Mouse (Mus musculus) neural tube, embryonic 13.5 days (tissue): ENCODE data around the gene Atxn3. TPM values are rescaled to one million over a fixed set of nuclear protein-coding genes. Genes with fewer than 3 reads are reported as not detected.

Source experiments
- ATAC-seq: fragments of 200-750 bp; cut with Nextera tagmentation; 2 replicates; pipeline ENCODE4 v1.8.0; 2017; ENCODE audit warnings: low read depth, mild to moderate bottlenecking, moderate TSS enrichment, moderate library complexity
- H3K27ac ChIP-seq: fragments of 300-500 bp; sonication (generic); replicated peaks from 2 replicates; pipeline ENCODE4 v1.5.1; 2015; ENCODE audit warnings: moderate library complexity, mild to moderate bottlenecking, inconsistent platforms
- H3K27me3 ChIP-seq: fragments of 300-500 bp; sonication (generic); 2 replicates; pipeline ENCODE4 v1.6.1; 2015; ENCODE audit warnings: mild to moderate bottlenecking, inconsistent platforms
- H3K36me3 ChIP-seq: fragments of 300-500 bp; sonication (generic); 2 replicates; pipeline ENCODE4 v1.6.1; 2015; ENCODE audit warnings: mild to moderate bottlenecking, inconsistent platforms
- H3K4me1 ChIP-seq: fragments of 300-500 bp; sonication (generic); replicated peaks from 2 replicates; pipeline ENCODE4 v1.6.1; 2015; ENCODE audit warnings: inconsistent platforms
- H3K4me2 ChIP-seq: fragments of 300-500 bp; sonication (generic); 2 replicates; pipeline ENCODE4 v1.6.1; 2015; ENCODE audit warnings: inconsistent platforms, mild to moderate bottlenecking, moderate library complexity
- H3K4me3 ChIP-seq: fragments of 300-500 bp; sonication (generic); 2 replicates; pipeline ENCODE4 v1.5.1; 2015; ENCODE audit warnings: mild to moderate bottlenecking, inconsistent platforms
- H3K9ac ChIP-seq: fragments of 300-500 bp; sonication (generic); 2 replicates; pipeline ENCODE4 v1.6.1; 2015; ENCODE audit warnings: moderate library complexity, mild to moderate bottlenecking, inconsistent platforms
- H3K9me3 ChIP-seq: fragments of 300-500 bp; sonication (generic); 2 replicates; pipeline ENCODE4 v1.6.1; 2016; ENCODE audit warnings: inconsistent platforms
- WGBS: fragments of 180-500 bp; shearing (Covaris S2); methylation state at CpG from one replicate; pipeline ENCODE4 v1.1.7; 2015; 5-methylcytosine and 5-hydroxymethylcytosine counted together
- polyA plus RNA-seq: library from polyadenylated mRNA; unstranded; fragments of >200 nt; fragmentation: Nextera tagmentation; extraction: Ambion mirVana; gene quantifications from 2 replicates; pipeline ENCODE4 v1.2.1, GENCODE M21; 2015

Gene Atxn3
- polyA plus RNA-seq, 1 experiment from 2014 or later, result 13.0 TPM

DNA sequence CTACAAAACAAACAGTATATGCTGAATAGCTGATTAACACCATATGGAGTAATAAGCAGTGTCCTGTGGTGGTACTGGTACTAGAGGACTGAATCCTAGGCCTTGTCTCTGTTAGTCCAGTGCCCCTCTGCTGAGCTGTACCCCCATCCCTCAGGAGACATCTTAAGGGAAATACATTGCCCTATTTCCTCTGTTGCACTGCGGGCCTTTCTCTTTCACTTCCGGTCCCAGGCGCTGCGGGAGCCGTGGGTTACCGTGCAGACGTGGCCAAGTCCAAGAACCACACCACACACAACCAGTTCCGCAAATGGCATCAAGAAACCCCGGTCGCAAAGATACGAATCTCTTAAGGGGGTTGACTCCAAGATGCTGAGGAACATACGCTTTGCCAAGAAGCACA is 52.2 kb downstream of the Atxn3 start:
- no peak overlapping the region for H3K4me2 ChIP-seq
- H3K9ac ChIP-seq, result no peak overlapping the region
- H3K4me1 ChIP-seq, result peaks cover 6% of the 10 kb centered on the region; the same call in 1 of the 2 replicates
- H3K9me3 ChIP-seq, result no peaks in the 10 kb centered on the region
- no peaks in the 10 kb centered on the region for H3K27me3 ChIP-seq
- ATAC-seq, result no peak
- H3K27ac ChIP-seq, result no peak overlapping the region
- H3K4me3 ChIP-seq, result no peak overlapping the region
- peaks cover 19% of the 10 kb centered on the region for H3K36me3 ChIP-seq
- whole genome bisulfite sequencing, result 93% methylated on average over 12 of the region's 12 CpGs

DNA sequence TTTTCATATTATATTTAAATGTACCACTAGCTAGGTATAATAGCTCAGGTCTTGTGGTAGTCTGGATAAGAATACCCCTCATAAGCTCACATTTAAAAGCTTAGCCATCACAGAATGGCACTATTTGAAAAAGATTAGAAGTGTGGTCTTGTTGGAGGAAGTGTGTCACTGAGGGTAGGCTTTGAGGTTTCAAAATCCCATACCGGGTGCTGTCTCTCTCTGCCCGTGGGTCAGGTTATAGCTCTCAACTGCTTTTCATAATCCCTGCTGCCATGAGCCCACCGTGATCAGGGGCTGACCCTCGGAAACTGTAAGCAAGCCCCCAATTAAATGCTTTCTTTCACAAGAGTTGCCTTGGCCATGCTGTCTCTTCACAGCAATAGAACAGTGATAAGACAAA is 53.1 kb downstream of the Atxn3 start:
- no peak overlapping the region for H3K4me2 ChIP-seq
- no peak for ATAC-seq
- H3K27ac ChIP-seq, result no peak overlapping the region
- H3K4me3 ChIP-seq, result no peak overlapping the region
- 88% methylated on average over 4 of the region's 4 CpGs for WGBS
- no peaks in the 10 kb centered on the region for H3K9me3 ChIP-seq
- H3K9ac ChIP-seq, result no peak overlapping the region
- H3K4me1 ChIP-seq, result no peaks in the 10 kb centered on the region
- peaks cover 19% of the 10 kb centered on the region for H3K36me3 ChIP-seq
- H3K27me3 ChIP-seq, result no peaks in the 10 kb centered on the region

DNA sequence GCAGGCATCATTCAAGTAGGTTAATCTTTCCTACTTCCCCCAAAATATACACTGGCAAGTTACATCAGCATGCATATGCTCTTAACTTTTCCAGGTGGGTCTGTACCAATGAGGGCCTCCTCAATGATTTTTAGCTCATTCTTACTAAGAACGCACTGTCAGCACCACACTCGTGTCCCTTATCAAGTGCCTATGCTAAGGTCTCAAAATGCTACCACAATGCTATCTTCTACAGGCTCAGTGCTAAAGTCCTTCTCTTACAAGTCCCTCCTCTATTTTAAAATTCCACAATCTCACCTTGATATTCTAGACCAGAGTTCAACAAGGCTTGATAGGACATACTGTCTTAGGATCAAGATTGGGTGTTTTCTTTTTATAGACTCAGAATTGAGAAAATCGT is 53.9 kb downstream of the Atxn3 start:
- no peak for ATAC-seq
- peaks cover 17% of the 10 kb centered on the region for H3K36me3 ChIP-seq
- no peaks in the 10 kb centered on the region for H3K9me3 ChIP-seq
- no peak overlapping the region for H3K27ac ChIP-seq
- no peak overlapping the region for H3K9ac ChIP-seq
- no peak overlapping the region for H3K4me2 ChIP-seq
- no peaks in the 10 kb centered on the region for H3K4me1 ChIP-seq
- H3K27me3 ChIP-seq, result no peaks in the 10 kb centered on the region
- H3K4me3 ChIP-seq, result no peak overlapping the region
- 97% methylated on average over 3 of the region's 3 CpGs for WGBS

DNA sequence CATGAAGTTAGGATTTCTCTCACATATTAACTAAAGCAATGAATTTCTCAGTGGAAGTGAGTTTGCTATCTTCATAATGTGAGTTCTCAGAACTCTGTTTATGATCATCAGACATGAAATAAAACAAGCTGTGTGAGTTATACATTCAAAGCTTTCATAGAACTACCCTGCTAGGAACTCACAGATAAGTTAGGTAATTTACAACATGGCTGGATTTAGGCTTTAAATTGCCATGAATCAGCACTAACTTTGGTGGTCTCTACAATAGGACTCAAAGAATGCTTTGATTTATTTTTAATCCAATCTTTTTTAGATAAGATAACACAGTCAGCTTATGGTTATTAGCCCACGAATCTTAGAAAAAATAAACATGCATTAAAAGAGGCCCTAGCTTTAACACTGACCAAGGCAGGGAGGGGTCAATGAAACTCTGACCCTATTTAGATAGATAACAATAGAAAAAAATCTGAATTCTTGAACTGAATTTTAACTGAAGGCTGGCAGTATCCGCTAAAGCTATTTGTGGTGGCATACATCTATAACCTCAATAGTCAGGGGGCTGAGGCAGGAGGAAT is 58.3 kb downstream of the Atxn3 start:
- H3K36me3 ChIP-seq, result peaks cover 6% of the 10 kb centered on the region; the same call in 1 of the 2 replicates
- H3K4me3 ChIP-seq, result no peak overlapping the region
- H3K4me1 ChIP-seq, result no peaks in the 10 kb centered on the region
- 92% methylated on average over 2 of the region's 2 CpGs for WGBS
- no peaks in the 10 kb centered on the region for H3K9me3 ChIP-seq
- H3K4me2 ChIP-seq, result no peak overlapping the region
- H3K27me3 ChIP-seq, result no peaks in the 10 kb centered on the region
- H3K9ac ChIP-seq, result no peak overlapping the region
- ATAC-seq, result no peak
- H3K27ac ChIP-seq, result no peak overlapping the region

DNA sequence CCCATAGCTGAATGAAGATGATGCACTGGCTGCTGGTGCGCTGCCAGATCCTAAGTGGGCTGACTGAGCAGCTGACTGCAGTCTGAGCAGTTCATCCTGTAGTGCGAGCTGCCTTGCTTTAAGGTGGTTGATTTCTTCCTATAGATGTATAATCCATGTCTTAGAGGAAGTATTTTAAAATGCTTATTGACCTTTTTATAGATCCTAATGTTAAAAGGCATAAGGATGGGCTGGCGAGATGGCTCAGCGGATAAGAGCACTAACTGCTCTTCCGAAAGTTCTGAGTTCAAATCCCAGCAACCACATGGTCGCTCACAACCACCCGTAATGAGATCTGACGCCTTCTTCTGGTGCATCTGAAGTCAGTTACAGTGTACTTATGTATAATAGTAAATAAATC is 59.1 kb downstream of the Atxn3 start:
- H3K4me2 ChIP-seq, result no peak overlapping the region
- no peak for ATAC-seq
- H3K27ac ChIP-seq, result no peak overlapping the region
- no peaks in the 10 kb centered on the region for H3K27me3 ChIP-seq
- H3K36me3 ChIP-seq, result peaks cover 14% of the 10 kb centered on the region; the same call in 1 of the 2 replicates
- over 99% methylated on average over 8 of the region's 8 CpGs for WGBS
- H3K9me3 ChIP-seq, result no peaks in the 10 kb centered on the region
- no peak overlapping the region for H3K4me3 ChIP-seq
- no peaks in the 10 kb centered on the region for H3K4me1 ChIP-seq
- H3K9ac ChIP-seq, result no peak overlapping the region

DNA sequence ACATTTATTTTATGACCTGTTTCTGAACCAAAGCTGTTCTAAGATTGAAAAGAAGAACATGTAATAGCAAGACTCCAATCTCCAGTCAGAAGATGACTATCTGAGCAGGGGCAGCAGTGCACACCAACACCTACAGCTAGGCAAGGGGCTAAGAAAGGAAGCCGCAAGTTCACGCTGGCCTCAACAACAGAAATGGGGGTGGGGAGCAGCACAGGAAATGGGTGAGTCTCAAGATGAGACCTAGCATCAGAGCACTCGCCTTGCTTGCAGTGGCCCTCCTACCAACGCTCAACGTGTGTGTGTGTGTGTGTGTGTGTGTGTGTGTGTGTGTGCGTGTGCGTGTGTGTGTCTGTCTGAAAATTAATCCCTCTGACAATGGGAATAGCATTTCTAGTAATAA is 60.9 kb downstream of the Atxn3 start:
- no peak overlapping the region for H3K4me3 ChIP-seq
- no peak for ATAC-seq
- no peak overlapping the region for H3K27ac ChIP-seq
- WGBS, result 80% methylated on average over 7 of the region's 7 CpGs
- no peaks in the 10 kb centered on the region for H3K9me3 ChIP-seq
- no peaks in the 10 kb centered on the region for H3K27me3 ChIP-seq
- H3K4me2 ChIP-seq, result no peak overlapping the region
- H3K9ac ChIP-seq, result no peak overlapping the region
- no peaks in the 10 kb centered on the region for H3K4me1 ChIP-seq
- peaks cover 30% of the 10 kb centered on the region for H3K36me3 ChIP-seq

DNA sequence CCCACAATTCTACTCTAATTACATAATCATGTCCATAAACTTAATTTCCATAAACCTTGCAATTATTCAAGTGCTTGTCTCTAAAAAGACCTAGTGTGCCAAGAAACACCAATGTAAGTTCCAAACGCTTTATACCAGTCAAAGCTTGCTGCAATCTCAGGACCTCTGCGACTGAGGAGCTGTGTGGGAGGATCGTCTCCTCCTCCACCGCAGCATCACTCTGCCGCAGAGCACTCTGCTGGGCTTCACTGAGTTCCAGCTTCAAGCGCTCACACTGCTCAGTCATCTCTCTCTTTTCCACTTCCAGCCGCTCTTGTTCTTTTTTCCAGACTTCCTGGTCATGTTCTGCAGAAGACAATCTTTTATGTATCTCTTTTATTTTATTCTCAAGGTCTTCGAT is 64.8 kb downstream of the Atxn3 start:
- no peaks in the 10 kb centered on the region for H3K4me1 ChIP-seq
- no peaks in the 10 kb centered on the region for H3K27me3 ChIP-seq
- 87% methylated on average over 8 of the region's 8 CpGs for WGBS
- H3K4me3 ChIP-seq, result no peak overlapping the region
- no peak overlapping the region for H3K27ac ChIP-seq
- H3K4me2 ChIP-seq, result no peak overlapping the region
- ATAC-seq, result no peak
- no peak overlapping the region for H3K9ac ChIP-seq
- H3K36me3 ChIP-seq, result peaks cover 54% of the 10 kb centered on the region
- H3K9me3 ChIP-seq, result no peaks in the 10 kb centered on the region

DNA sequence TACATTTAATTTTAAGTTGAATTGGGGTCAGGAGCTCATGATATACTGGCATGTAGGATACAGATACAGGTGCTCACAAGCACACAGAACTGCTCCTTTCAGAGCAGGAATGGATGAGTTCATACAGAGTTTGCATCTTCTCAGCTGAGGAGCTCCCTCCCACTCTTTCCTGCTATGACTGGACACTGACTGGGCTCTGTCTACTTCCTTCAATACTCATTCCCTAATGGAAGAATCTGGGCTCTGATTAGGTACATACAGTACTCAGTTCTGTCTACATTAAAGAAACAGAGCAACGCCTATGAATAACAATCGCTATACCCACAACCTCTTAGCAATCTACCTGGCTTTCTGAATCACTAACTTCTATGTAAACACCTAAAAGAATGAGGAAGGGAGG is 65.2 kb downstream of the Atxn3 start:
- 98% methylated on average over 2 of the region's 2 CpGs for WGBS
- Histone ChIP-seq H3K4me2 (no peak overlapping the region), H3K9ac (no peak overlapping the region), H3K36me3 (peaks cover 55% of the 10 kb centered on the region), H3K27ac (no peak overlapping the region), H3K4me1 (no peaks in the 10 kb centered on the region), H3K27me3 (no peaks in the 10 kb centered on the region), H3K4me3 (no peak overlapping the region), H3K9me3 (no peaks in the 10 kb centered on the region)
- no peak for ATAC-seq

DNA sequence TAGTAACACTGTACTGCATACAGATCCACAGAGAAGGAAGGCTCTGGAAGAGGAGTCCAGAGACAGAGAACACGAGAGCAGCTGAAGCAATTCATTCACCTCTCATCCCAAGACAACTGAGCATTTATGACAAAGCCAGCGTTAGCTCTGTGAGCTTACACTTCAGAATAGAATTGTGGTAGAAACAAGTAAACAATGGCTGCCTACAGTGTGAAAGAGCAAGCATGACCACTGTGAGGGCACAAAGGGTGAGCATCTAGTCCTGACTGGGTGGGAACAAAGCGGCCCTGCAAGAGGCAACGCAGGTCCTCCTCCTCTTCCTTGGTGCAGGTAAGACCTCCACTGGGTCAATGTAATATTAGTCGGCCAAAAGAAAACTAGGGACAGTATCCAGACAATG is 67.0 kb downstream of the Atxn3 start:
- Histone ChIP-seq H3K36me3 (peaks cover 68% of the 10 kb centered on the region), H3K4me3 (no peak overlapping the region), H3K4me1 (no peaks in the 10 kb centered on the region), H3K4me2 (no peak overlapping the region), H3K9ac (no peak overlapping the region), H3K9me3 (no peaks in the 10 kb centered on the region), H3K27ac (no peak overlapping the region), H3K27me3 (no peaks in the 10 kb centered on the region)
- 86% methylated on average over 5 of the region's 5 CpGs for WGBS
- no peak for ATAC-seq

DNA sequence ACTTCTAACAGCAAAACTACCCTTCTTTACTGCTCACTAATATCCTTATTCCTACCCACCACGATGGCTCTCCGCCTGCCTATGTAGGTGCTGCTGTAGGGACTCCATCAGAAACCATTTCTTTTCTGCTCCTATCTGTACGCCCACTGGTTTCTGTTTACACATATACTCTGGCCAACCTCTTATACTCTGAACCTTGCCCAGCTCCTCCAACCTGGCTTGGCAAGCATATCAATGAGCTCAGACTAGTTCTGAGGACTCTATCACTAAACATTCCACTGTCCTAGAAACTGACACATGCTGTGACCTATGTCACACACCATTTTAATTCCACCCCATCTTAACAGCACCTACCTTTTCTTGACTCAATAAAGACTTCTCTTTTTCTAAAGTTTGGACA is 68.7 kb downstream of the Atxn3 start:
- Histone ChIP-seq H3K4me1 (no peaks in the 10 kb centered on the region), H3K9me3 (no peaks in the 10 kb centered on the region), H3K27me3 (no peaks in the 10 kb centered on the region), H3K4me2 (no peak overlapping the region), H3K9ac (no peak overlapping the region), H3K4me3 (no peak overlapping the region), H3K36me3 (peaks cover 79% of the 10 kb centered on the region), H3K27ac (no peak overlapping the region)
- no peak for ATAC-seq
- WGBS, result 98% methylated on average over 3 of the region's 3 CpGs

DNA sequence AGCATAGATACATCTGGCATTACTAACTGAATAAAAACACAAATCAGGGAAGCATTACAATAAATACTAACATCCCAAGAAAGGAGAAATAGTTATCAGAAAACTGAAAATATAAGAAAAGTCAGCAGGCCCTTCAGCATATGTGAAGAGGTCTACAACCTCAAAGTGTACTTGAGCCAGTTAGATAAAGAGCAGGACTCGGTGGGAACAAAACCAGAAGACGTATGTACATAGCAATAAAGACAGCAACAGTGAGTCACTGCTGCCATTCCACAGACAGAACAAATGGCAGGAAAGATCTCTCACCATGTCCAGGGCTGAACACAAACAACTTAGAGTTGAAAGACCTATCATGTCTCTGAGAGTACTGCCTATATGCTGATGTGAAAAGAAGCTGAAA is 69.7 kb downstream of the Atxn3 start:
- peaks cover 81% of the 10 kb centered on the region for H3K36me3 ChIP-seq
- no peak overlapping the region for H3K4me3 ChIP-seq
- WGBS, result 87% methylated on average over 2 of the region's 2 CpGs
- no peak for ATAC-seq
- no peak overlapping the region for H3K27ac ChIP-seq
- no peak overlapping the region for H3K4me2 ChIP-seq
- no peaks in the 10 kb centered on the region for H3K9me3 ChIP-seq
- no peak overlapping the region for H3K9ac ChIP-seq
- no peaks in the 10 kb centered on the region for H3K27me3 ChIP-seq
- no peaks in the 10 kb centered on the region for H3K4me1 ChIP-seq

DNA sequence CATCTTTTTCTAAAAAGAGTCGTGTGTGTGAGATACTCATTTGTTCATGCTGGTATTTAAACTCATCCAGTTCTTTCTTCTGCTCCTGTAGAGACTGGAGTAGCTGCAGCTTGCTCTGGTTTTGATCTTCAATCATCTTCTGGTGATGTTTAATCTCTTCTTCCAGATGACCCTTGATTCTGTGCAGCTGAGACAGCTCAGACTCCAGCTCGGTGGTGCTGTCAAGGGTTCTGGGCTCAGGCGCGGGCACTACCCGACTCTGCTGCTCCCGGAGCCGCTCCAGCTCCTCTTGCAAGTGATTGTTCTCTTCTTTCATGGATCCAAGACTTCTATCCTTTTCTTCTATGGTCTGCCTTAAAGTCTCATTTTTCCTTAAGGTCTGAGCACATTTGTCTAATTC is 73.1 kb downstream of the Atxn3 start:
- Histone ChIP-seq H3K9me3 (no peaks in the 10 kb centered on the region), H3K27me3 (no peaks in the 10 kb centered on the region), H3K27ac (no peak overlapping the region), H3K9ac (no peak overlapping the region), H3K4me2 (no peak overlapping the region), H3K4me1 (no peaks in the 10 kb centered on the region), H3K4me3 (no peak overlapping the region), H3K36me3 (peaks cover 66% of the 10 kb centered on the region)
- ATAC-seq, result no peak
- WGBS, result 96% methylated on average over 7 of the region's 7 CpGs

DNA sequence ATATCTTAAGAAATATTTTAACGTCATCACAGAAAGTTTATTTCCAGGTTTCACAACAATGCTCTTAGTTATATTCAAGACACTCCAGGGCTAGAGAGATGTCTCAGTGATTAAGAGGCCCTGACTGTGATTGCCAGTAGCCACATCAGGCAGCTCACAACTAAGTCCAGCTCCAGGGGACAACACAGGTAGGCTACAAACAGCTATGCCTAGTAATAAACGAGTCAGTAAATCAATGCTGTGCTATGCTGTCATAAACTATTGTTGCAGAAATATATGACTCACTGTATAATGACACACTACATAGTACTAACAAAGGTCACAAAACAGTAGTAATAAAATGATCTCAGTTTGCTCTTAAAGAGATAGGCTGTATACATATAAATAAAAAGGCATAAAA is 81.7 kb downstream of the Atxn3 start:
- Histone ChIP-seq H3K9me3 (no peaks in the 10 kb centered on the region), H3K4me3 (no peak overlapping the region), H3K4me1 (no peaks in the 10 kb centered on the region), H3K9ac (no peak overlapping the region), H3K36me3 (peaks cover 50% of the 10 kb centered on the region), H3K27ac (no peak overlapping the region), H3K4me2 (no peak overlapping the region), H3K27me3 (no peaks in the 10 kb centered on the region)
- ATAC-seq, result no peak
- WGBS, result 96% methylated on average over 2 of the region's 2 CpGs
